Mouse (Mus musculus): Measurements from ENCODE around the gene Stat6. TPM values are rescaled to one million over a fixed set of nuclear protein-coding genes. Genes with fewer than 3 reads are reported as not detected.
A peak's percentile ranks its signal among the peaks of the same experiment; 100 is the strongest.
"Not testable (repeated sequence)": the region's sequence is repeated elsewhere in the genome, so short reads cannot be mapped to it uniquely, and the experiment has no call there.

Gene Stat6
- total RNA-seq, 2 experiments from 2014 or later = 16.7 to 27.1 TPM

DNA sequence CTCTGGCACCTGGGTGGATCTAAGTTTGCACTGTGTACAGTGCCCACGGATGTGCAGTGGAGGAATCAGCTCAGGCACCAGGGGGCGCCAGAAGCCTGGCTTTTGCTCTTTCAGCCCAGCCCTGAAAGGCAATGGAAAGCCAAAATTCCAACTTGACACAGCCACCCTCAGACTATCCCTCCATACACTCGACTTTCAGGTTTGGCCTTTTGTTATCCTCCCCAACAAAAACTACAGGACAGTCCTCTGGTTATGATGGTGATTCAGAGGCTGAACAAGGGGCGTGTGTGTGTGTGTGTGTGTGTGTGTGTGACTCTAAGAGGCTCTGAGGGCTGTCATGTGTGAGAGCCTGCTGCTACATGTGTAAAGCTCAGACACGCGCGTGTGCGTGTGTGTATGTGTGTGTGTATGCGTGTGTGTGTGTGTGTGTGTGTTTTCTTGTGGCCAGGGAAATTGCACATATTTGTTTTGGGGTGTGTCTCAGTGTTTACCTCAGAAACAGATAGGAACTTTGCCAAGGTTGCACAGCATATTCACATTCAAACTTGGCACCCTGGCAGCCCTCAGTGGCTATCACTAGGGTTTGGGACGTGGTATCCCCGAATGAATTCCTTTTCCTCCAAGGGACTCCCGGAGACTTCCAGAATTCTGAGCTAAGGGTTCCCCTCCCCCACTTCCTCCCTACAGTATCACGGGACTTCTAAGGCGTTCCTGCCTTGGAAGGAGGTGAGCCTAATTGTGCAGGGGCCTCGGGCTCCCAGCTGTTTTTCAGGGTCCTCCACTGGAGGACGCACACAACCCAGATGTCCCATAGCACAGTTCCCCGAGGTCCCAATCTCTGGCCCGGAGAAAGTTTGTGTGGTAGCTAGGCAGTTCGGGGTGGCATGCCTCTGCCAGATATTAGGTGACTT, 670 bp upstream of the Stat6 start:
- ATAC-seq (replicated peaks; ENCODE audit: low FRiP score, poor library complexity, severe bottlenecking) = peak; percentile 69

- ATAC-seq (replicated peaks; ENCODE audit: low FRiP score, poor library complexity, severe bottlenecking) = peak; percentile 58
Measured at GRCm38 (mm10) chr10:127643553-127644238, 910 bp downstream of the Stat6 start.

DNA sequence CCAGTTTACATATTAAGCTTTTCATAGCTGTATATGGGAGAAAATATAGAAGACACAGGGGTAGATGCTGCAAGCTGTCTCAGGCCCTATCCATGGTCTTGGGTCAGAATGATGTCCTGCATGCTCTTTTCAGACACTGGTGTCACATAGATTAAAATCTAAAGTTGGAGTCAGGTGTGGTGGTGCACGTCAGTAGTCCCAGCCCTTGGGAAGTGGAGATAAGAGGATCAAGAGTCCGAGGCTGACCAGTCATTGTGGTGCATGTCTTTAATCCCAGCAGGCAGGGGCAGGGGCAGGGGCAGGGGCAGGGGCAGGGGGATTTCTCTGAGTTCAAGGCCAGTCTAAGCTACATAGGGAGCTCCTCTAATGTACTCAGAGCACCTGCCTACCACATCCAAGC, 3.0 kb downstream of the Stat6 start:
- ATAC-seq (replicated peaks; ENCODE audit: low FRiP score, poor library complexity, severe bottlenecking) = no peak

DNA sequence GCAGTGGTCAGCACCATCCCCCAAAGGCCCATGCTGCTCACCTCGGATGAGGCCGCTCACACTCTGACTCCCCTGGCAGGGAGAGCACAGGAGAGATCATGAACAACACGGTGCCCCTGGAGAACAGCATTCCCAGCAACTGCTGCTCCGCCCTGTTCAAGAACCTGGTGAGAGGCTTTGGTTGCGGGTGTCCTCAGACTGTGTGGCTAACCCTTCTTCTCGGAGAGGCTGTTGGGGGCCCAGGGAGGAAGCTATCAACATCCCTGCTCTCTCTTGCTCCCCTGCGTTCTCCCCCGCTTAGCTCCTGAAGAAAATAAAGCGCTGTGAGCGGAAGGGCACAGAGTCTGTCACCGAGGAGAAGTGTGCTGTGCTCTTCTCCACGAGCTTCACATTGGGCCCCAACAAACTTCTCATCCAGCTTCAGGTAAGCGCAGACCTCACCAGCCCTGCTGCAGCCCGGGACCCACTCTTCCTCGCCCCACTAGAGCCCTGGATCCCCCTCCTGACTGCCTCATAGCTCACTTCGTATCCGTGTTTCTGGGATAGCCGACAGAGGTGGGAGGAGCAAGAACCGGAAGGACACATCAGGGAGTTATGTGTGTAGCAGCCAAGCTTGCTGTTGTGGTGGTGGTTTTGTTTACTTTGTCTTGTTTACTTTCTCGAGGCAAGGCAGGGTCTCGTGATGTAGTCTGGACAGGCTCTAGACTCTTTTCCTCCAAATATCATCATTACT, 10.3 kb downstream of the Stat6 start:
- no peak for ATAC-seq (replicated peaks; ENCODE audit: low FRiP score, poor library complexity, severe bottlenecking)

GRCm38 (mm10) chr10:127654970-127655579, 12.3 kb downstream of the Stat6 start:
- ATAC-seq (replicated peaks; ENCODE audit: low FRiP score, poor library complexity, severe bottlenecking) = no peak

DNA sequence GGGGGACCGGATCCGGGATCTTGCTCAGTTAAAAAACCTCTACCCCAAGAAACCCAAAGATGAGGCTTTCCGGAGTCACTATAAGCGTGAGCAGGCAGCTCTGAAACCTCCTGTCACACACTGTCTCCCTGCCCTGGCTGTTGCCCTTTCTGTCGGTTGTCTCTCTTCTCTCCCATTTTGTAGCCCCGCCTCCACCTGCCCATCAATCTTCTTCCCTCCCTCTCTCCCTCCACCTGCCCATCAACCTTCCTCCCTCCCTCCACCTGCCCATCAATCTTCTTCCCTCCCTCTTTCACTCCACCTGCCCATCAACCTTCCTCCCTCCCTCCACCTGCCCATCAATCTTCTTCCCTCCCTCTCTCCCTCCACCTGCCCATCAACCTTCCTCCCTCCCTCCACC, 14.8 kb downstream of the Stat6 start:
- not testable (repeated sequence) for ATAC-seq (replicated peaks; ENCODE audit: low FRiP score, poor library complexity, severe bottlenecking)

DNA sequence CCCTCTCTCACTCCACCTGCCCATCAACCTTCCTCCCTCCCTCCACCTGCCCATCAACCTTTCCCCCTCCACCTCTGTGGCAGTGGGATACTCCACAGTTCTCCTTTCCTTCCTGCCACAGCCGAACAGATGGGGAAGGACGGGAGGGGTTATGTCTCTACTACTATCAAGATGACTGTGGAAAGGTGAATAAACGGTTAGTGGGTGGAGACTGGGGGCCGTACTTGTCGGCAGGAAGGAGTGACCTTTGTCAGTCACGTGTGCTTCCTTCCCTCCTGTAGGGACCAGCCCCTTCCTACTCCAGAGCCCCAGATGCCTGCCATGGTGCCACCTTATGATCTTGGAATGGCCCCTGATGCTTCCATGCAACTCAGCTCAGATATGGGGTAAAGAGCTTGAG, 15.3 kb downstream of the Stat6 start:
- no peak for ATAC-seq (replicated peaks; ENCODE audit: low FRiP score, poor library complexity, severe bottlenecking)

- no peak for ATAC-seq (replicated peaks; ENCODE audit: low FRiP score, poor library complexity, severe bottlenecking)
Measured at GRCm38 (mm10) chr10:127659551-127659950, 16.8 kb downstream of the Stat6 start.

- ATAC-seq (replicated peaks; ENCODE audit: low FRiP score, poor library complexity, severe bottlenecking) = no peak
Measured at GRCm38 (mm10) chr10:127661291-127661914, 18.6 kb downstream of the Stat6 start.

DNA sequence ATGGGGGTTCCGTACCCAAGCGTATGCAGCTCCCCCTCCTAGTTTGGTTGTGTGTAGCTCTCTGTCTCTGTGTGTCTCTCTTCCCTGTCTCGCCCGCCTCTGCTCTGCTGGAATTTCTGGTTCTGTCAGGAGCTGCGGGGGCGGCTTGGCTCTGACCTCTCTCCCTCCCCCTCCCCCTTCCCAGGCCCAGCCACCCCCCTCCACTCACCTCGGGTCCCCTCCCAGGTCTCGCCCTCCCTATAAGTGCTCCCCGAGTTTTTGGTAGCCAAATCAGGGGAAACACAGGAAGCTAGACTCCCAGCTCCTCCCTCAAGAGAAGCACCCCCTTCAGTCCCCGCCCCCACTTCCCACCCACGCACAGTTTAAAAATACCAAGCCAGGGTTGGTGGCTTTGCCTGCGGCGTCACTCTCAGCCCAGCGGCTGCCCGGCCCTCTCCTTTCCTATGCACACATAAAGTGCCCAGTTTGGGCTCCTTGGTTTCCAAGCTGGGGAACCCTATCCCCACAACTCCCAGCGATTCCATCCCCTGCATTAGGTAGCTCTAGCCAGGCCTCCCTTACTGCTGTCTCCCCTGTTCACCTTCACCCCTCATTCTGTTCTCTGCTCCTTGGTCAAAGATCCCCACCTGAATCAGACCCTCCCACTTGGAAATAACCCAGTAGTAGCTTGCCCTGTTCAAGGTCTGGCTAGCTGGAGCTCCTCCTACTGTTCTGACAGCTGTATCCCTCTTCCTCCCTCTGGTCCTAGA, 19.3 kb downstream of the Stat6 start:
- ATAC-seq (replicated peaks; ENCODE audit: low FRiP score, poor library complexity, severe bottlenecking) = no peak

GRCm38 (mm10) chr10:127662666-127663253, 20.0 kb downstream of the Stat6 start:
- no peak for ATAC-seq (replicated peaks; ENCODE audit: low FRiP score, poor library complexity, severe bottlenecking)

DNA sequence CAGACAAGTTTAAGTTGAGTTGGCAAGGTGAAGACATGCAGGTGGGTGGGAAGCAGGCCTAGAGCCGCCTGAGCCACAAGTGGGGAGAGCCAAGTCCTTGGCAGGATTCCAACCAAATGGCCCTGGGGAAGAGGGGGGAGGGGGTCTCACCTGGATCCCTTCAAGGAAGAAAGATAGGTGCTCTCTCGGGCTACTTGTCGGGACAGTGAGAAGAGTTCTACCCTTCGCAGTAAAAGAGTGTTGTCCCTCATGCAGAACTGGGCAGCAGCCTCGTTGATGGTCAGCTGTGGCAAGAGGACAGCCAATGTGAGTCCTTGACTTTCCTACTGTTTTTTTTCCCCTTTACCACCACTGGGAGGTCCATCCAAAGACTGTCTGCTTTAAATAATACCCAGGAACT, 20.8 kb downstream of the Stat6 start:
- no peak for ATAC-seq (replicated peaks; ENCODE audit: low FRiP score, poor library complexity, severe bottlenecking)

- no peak for ATAC-seq (replicated peaks; ENCODE audit: low FRiP score, poor library complexity, severe bottlenecking)
Measured at GRCm38 (mm10) chr10:127664166-127664565, 21.4 kb downstream of the Stat6 start.

- ATAC-seq (replicated peaks; ENCODE audit: low FRiP score, poor library complexity, severe bottlenecking) = no peak
Measured at GRCm38 (mm10) chr10:127664891-127665290, 22.1 kb downstream of the Stat6 start.

DNA sequence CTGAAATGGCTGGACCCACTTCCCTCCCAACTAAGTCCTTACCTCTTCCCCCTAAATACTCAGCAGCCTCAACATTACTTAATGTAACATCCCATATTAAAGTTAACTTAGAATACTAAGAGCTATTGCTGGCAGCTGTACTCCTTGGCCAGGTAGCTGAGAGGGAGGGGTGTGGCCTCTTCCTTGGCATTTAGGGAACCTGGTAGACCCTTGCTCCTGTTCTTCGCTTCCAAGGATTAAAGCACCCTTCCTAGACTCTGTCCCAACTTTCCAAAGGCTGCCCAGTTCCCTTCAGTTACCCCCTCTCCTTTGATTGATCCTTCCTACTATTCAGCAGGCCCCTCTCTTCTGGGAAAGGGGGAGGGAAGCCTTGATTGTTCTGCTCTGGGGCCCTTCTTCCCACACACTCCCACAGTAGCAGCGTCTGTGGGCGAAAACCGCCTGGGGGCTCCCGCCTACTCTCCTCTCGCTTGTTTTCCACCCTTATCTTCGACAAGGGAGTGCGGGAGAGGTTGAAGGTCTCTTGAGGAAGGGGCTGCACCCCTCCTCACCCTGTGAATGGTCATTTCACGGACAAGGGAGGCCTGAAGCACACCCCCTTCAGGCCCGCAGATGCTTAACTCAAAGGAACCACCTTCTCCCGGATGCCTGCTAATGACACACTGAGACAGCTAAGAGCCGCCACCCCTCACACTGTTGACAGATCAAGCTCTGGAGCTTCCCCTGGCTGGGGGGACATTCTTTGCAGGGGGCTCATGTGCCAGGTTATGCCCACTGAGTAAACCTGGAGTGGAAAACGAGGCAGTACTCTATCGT, 22.8 kb downstream of the Stat6 start:
- ATAC-seq (replicated peaks; ENCODE audit: low FRiP score, poor library complexity, severe bottlenecking) = no peak

DNA sequence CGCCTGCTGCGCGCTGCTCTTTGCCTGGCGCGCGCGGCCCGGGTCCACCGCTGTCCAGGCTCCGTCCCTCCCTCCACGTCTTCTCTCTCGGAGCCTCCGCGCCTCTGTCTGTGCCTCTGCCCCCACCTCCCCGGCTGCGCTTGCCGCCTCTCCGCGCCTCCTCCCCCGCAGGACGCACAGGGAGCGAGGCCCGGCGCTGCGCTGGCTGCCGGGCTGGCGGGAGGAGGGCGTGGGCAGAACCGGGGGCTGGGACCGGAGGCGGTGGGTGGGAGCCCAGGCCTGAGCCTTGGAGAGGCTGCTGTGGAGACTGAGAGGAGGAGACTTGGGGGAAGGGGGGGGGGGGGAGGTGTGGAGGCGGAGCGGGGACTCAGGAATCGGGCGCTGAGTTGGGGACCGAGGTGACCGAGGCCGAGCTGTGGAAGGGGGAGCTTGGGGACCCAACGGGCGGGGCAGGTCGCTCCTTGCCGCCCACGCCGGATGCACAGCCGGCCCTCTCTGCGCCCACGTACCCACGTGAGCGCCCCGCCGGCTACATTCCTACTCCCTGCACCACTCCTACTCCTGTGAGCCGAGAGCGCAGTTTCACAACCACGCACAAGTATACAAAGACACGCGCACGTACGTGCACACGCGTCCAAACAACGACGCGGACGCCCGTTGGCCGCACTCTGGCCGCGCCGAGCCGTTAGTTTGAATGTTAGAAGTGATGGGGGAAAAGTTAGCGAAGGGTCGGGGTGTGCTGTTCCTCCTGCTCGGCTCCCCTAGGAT, 23.9 kb downstream of the Stat6 start, which contains the start of gene Nemp1:
Gene Nemp1, plus strand, starts transcription at position 401 of the 768 bp plus-strand sequence.
- ATAC-seq (replicated peaks; ENCODE audit: low FRiP score, poor library complexity, severe bottlenecking) = no peak
